Mouse (Mus musculus) CD4-positive, CD25-positive, alpha-beta regulatory T cell, adult 2 months (primary cell): ENCODE data around the gene Celf2.

ENCODE experiments used
- DNase-seq: peaks from one replicate; pipeline ENCODE4 v3.0.0-alpha.2; 2012; ENCODE audit warnings: low read depth, low spot score

Gene Celf2

GRCm38 (mm10) chr2:7026737-7027136 is 482.6 kb downstream of the Celf2 start:
- no peak for DNase-seq

GRCm38 (mm10) chr2:7025594-7025993 is 483.8 kb downstream of the Celf2 start:
- no peak for DNase-seq

GRCm38 (mm10) chr2:7022184-7022583 is 487.2 kb downstream of the Celf2 start:
- DNase-seq, result no peak

DNA sequence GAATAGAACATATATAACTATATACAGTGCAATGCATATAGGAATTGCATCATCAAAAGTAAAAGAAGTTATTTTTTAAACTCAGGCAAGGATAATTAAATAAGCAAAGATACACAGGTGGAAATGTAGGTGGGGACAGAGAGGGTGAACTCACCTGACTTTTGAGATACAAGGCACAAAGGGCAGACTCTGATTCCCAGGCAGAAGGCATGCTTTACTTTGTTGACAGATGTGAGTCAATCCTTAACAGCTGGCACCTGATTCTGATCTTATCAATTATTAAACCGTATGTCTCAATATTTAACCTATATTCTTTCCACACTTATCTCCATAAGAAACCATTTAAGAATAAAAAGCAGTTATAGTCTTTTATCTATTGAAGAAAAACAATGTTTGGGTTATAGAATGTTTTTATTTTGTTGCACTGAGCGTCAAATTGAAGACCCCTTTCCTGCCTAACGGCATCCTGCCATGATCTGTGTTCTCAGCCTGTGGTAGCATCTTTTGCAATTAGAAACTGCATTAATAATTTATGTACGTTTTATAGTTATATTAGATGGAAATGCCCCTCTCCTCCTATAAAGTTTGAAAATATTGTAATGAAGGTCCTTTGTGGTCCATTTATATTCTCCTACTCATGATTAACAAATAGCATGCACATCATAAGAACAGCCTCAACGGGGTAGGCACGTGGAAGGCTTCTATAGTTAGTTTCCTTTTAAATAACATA is 491.8 kb downstream of the Celf2 start:
- no peak for DNase-seq

- DNase-seq, result no peak
Measured at GRCm38 (mm10) chr2:7013126-7013525, 496.2 kb downstream of the Celf2 start.

GRCm38 (mm10) chr2:7006816-7007215 is 502.5 kb downstream of the Celf2 start:
- DNase-seq, result no peak

- no peak for DNase-seq
Measured at GRCm38 (mm10) chr2:7001967-7002366, 507.4 kb downstream of the Celf2 start.

DNA sequence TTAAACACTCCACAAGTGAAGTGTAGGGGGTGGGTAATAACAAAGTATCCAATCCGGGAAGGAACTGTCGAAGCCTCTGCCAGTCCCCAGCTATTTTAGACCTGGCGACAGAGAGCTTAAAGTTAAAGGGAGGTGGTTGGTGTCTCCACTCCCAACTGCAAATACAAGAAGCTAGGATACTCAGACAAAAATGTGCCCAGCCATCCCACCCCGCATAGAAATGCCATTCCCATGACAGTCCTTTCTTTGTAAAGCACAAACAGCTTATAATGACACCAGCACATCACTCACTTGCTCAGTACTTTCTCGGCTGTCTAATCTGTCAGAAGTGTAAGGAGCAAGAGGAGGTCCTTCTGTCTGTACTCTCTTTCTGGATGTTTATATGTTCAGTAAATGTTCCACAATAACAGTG is 518.3 kb downstream of the Celf2 start:
- no peak for DNase-seq

DNA sequence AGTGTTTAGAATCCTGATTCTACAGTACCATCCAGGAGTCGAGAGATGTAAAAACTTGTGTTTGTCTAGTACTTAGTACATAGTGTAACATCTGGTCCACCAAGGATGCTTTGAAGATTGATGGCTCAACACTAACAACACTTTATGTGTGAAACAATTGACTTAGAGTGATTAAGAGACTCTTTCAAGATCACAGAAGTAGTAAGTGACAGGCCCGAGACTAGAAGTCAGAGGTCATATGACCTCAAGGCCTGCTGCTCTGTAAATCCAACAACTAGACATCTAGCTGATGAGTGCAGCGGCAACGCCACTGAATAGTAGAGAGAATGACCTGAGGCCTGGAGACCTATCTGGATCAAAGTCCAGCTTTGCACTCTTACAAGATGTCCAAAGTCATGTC is 523.7 kb downstream of the Celf2 start:
- DNase-seq, result no peak

GRCm38 (mm10) chr2:6983902-6984301 is 525.5 kb downstream of the Celf2 start:
- DNase-seq, result no peak

- no peak for DNase-seq
Measured at GRCm38 (mm10) chr2:6976300-6976699, 533.1 kb downstream of the Celf2 start.

- no peak for DNase-seq
Measured at GRCm38 (mm10) chr2:6969228-6969627, 540.1 kb downstream of the Celf2 start.

- DNase-seq, result no peak
Measured at GRCm38 (mm10) chr2:6965243-6965642, 544.1 kb downstream of the Celf2 start.

DNA sequence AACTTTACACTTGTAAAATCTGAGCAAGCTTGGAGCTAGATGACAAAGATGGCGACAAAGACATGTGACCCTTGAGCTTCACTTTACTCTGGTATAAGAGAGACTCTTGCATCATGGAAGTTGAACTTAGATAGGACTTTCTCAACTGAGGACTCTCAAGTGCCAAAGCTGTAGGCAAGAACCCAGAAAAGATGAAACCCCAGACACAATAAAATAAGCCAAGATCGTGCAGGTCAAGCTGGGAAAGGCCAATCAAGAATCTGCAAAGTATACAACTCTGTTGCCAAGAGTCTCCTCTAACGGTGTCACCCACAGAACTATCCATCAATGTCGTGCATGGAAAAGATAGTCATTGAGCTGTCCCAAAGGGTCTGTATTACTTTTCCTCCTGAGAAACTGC is 558.7 kb downstream of the Celf2 start:
- DNase-seq, result no peak

GRCm38 (mm10) chr2:6945638-6946415 is 563.5 kb downstream of the Celf2 start:
- no peak for DNase-seq

GRCm38 (mm10) chr2:6943651-6944050 is 565.7 kb downstream of the Celf2 start:
- no peak for DNase-seq

DNA sequence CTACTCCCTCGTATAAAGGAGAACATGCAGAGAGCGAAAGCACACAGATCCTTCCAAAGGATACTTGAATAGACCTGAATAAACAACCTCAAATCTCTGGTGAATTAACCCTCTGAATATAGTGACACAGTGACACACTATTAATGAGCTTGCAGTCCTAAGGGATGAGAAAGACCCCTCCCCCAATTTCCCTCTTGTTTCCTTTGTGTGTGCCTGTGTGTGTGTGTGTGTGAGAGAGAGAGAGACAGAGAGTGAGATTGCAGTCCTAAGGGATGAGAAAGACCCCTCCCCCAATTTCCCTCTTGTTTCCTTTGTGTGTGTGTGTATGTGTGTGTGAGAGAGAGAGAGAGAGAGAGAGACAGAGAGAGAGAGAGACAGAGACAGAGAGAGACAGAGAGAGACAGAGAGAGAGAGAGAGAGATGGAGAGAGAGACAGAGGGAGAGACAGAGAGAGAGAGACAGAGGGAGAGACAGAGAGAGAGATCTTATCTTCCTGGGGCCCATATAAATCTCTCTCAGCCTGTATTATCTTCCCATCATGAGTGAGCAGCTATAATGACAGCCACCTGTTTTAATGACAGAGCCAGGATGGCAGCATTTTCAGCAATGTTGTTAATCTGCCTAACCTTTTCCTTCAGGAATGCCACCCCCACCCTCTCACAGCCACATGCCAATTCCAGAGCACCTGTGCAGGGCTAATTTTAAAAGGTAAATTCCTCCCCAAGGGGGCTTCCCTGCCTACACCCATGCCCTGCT is 566.5 kb downstream of the Celf2 start:
- no peak for DNase-seq

DNA sequence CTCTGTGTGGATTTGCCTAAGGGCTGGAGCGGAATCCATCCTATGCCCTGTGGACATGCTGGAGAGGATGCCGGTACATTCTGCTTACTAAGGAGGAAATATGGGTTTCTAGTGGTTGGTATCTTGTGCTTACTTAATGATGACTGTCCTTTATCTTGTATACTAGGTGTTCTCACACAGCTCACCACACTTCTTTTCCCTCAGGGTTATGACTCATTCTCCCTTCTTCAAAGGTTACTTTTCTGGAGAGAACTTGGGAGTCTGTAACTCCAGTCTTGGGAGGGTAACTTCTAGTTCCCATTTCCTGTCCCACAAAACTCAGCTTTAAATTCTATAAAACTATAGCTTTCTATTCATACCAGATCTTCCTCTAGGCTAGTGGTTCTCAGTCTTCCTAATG is 570.2 kb downstream of the Celf2 start:
- DNase-seq, result no peak

DNA sequence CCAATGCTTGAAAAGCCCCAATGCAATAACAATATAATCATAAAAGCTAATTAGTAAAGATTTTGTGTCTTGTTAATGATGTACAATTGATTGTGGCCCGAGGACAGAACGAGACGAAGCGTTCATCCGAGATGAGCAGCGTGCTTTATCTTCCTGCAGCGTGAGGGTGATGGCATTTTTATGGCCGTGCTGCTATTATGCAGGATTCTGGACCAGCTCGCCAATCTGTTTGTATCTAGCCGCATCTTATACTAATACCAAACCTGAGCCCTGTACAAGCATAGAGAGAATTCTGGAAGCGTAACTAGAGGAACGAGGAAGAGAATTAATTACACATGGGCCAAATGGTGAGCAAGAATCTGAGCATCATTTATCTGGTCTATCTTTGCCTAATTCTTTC is 576.2 kb downstream of the Celf2 start:
- DNase-seq, result no peak

- DNase-seq, result no peak
Measured at GRCm38 (mm10) chr2:6927693-6928360, 581.5 kb downstream of the Celf2 start.

DNA sequence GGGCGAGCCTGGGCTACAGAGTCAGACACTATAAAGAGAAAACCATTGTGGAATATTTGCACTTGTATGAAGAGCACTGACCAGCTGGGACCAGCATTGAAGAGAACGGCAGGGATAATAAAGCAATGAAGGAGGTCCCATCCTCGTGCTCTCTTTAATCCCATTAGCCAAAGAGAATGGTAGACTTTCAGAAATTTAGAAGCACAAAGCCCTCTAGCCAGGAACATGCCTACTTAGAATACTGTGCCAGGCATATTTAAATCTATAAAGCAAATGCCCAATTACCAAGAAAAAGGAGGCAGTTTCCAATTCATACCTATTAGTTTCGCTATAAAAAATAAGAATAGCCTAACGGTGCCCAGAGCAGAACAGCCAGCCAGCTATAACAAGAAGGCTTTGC is 583.9 kb downstream of the Celf2 start:
- no peak for DNase-seq
